Mouse (Mus musculus) ES-CJ7 (cell line): Measurements from ENCODE around the gene Pcid2.
A peak's percentile ranks its signal among the peaks of the same experiment; 100 is the strongest.
"Not testable (repeated sequence)": the region's sequence is repeated elsewhere in the genome, so short reads cannot be mapped to it uniquely, and the experiment has no call there.

Experiments
- DNase-seq: peaks from one replicate; pipeline ENCODE4 v3.0.0; 2011; ENCODE audit warnings: low read depth, low spot score

Pcid2 gene

DNA sequence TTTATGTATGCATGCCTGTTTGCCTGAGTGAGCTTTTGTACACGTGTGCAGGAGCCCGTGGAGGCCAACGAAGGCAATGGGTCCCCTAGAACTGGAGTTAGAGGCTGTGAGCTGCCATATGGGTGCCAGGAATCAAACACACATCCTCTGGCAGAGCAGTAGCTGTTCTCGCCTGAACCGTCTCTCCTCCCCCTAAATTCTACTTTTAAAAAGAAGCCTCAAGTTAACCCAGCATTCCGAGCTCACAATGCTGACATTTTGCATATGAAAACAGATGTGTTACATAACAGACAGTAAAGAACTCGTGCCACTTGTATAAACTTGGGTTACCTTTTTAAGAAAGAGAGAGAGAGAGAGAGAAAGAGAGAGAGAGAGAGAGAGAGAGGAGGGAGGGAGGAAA is 27.7 kb downstream of the Pcid2 start:
- no peak for DNase-seq

DNA sequence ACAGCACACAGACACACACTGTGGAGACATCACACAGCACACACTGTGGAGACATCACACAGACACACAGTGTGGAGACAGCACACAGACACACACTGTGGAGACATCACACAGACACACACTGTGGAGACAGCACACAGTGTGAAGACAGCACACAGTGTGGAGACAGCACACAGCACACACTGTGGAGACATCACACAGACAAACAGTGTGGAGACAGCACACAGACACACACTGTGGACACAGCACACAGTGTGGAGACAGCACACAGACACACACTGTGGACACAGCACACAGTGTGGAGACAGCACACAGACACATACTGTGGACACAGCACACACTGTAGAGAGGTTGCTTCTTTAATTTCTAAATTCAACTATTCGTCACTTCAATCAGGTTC is 29.7 kb downstream of the Pcid2 start:
- DNase-seq = not testable (repeated sequence)

DNA sequence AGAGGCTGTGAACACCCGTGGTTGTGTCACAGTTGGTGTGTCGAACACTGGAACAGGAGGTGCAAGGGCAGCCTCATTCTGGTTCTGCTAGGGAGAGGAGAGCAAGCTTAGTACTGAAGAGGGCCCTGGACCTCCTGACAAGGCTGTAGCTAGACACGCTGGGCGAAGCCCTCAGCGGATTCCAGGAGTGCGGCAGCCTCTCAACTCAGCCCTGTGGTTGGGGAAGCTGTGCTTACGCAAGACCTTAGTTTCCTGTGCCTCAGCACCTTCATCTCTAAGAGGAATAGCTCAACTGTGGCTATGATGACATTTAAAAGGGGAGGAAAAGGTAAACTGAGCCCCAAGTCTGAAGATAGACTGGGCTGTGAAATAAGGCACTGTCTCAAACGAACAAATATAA is 30.2 kb downstream of the Pcid2 start:
- DNase-seq = no peak

DNA sequence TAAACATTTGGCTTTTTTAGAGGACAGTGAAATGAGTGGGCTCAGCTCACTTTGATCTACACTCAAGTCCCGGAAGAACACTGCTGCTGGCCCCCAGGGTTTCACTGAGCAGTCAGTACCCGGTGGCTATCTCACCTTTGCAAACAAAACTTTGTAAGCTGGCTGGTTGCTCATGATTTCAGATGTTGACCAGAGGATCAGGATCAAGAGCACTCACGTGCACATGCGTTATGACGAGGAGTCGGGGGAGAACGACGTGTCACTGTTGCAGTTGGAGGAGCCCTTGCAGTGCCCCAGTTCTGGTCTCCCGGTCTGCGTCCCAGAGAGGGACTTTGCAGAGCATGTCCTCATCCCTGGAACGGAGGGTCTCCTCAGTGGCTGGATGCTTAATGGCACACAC is 32.0 kb downstream of the Pcid2 start:
- no peak for DNase-seq

DNA sequence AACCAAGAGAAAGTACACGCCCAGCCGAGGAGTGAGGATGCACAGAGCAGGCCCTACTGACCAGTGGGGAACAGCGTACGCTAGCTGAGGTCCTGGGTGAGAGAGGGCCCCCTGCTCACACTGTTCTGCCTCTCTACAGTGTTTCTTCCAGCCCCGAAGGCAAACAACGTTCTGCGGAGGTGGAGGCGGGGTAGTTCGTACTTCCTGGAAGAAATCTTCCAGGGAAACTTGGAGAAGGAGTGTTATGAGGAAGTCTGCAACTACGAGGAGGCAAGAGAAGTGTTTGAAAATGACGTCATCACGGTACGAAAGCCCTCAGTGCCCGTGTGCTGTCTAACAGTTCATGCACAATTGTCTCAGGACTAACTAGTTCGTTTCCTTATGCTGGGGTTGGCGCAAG is 42.1 kb downstream of the Pcid2 start:
- no peak for DNase-seq

DNA sequence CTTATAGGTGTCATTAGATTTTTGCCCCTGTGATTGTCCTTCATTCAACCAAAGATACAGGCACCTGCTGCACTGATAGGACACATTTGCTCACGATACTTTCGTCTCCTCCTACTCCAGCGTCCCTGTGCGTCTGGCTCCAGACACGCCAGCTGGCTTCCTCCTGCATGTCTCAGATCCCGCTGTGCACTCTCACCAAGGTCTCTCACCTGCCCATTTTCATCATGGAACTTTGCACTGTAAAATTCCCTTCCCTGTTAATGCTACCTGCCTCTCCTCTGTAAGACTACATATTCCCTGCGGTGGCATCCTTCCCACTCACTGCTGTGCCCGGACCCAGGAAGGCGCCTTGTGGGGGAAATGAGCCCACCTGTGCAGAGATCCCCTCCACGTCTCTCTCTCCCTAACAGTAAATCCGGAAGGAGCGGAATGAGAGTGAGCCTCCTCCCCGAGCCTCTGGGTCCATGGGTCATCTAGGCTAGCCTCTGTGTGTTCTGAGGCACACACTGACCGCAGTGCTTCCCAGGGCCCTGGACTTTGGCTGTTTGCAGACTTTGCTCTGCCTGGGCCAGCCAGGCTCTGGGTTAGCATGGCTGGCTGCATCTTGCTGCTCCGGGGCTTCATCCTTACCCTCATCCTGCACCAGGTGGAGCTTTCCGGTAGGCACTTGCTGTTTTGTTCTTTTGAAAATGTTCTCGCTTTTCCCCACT is 44.7 kb downstream of the Pcid2 start, which contains the start of gene Proz:
Gene Proz (plus strand): TSS at position 474 of the 710 bp plus-strand sequence.
- DNase-seq = no peak

DNA sequence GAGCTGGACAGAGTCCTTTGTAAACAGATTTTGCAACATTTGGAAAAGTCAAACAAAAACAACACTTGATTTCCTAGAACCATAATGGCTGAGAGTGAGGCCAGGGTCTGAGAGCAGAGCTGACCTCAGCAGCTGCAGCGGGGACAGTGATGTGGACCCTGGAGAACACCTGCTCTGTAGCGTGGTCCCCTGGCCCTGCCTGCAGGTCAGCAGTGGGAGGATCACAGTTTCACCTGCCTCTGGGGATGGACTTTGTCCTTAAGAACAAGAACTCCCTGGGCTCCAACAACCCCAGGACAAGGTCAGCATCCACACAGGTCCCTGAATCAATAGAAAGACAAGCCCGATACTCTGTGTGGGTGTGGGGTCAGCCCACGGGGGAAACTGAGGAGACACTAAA is 47.9 kb downstream of the Pcid2 start:
- no peak for DNase-seq

DNA sequence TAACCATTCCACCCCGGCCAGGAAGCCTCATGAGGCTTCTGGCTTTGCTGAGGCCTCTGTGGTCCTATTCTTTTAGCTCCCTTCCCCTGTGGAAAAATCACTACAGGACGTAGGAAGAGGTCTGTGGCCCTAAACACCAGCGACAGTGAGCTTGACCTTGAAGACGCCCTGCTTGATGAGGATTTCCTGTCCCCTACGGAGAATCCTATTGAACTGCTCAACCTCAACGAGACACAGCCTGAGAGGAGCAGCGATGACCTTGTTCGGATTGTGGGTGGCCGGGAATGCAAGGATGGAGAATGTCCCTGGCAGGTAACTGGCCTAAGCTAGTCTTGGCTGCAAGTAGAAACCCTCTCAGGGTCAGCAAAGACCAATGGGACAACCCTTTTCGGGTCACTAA is 54.7 kb downstream of the Pcid2 start:
- DNase-seq = peak; percentile 79

DNA sequence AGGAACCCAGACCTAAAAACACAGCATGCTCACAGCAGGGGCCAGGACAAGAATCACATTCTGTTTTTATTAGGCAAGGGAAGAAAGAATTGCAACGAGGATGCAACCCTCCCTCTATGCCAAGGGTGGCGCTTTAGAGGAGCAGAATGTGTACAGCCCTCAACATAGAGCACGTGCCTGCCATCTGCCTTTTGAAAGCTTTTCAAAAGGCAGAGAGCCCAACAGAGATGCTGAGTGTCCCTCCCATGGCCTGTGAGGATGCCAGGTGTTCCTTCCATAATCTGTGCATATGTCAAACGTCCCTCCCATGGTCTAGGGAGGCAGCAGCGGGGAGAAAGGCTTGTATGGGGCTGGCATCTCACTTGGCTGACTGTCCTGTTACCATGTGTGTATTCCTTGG is 57.6 kb downstream of the Pcid2 start:
- no peak for DNase-seq

DNA sequence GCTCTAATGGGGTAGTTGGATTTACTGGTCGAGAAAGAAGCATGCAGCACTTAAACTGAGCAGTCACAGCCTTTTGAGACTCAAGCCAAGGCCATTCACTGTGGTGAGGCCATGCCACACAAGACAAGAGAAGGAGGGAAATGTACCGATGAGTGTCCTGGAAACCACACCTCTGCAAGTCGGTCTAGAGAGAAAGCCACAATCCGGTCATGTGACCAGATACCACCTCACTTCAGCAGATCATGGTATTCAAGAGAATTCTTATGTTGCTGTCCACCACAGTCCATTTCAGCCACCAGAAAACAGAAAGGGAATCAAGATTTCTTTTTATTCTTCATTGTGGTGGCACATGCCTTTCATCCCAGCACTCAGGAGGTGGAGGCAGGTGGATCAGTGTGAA is 63.8 kb downstream of the Pcid2 start:
- no peak for DNase-seq

DNA sequence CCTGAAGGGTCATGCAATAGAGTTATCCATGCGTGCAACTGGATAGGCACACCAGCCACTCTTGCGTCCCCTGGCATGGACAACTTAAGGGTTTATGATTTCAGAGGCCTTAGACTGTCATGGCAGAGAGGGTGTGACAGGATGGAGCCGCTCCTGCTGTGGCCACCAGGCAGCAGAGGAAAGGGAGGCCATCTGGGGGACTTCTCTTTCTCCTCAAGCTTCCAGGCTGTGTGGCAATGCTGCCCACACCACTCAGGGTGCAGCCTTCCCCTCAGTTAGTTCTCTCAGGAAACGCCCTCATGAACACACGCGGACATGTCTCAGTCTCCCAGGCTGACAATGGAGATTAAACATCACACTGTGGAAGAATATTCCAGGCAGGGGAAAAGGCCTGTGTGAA is 66.2 kb downstream of the Pcid2 start:
- no peak for DNase-seq

DNA sequence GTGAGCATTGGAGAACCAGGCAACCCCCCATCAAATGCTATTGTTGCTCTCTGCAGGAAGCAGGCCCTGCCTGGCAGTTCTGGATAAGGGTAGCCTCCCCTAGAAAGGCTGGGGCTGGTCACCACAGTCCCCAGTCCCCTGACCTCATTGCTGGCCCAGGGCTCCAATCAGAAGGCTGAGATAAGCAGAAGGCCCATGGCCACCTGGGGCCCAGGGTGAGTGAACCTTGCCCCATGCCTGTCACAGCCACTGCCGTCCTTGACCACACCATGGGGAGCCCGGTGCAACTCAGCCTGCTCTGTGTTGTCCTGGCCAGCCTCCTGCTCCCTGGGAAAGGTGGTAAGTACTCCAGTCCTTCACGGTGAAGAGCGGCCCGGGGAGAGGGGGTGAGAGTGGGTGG is 67.7 kb downstream of the Pcid2 start:
- DNase-seq = no peak

DNA sequence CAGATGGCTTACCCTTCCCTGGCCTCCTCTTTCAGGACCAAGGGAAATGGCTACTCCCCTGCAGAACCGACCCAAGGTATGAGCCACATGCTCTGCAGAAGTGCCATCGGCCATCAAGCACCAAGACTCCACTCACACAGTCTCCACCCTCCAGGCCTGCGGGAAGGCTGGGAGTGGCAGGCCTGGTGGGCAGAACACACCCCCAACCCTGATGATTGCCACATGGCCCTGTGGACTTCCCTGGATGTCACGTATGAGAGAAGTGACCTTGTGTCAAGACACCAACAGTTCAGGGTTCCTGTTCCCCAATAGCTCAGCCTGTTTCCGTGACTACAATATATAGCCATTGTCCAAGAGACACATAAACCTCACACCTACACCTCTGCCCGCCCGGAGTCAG is 68.2 kb downstream of the Pcid2 start, which contains the start of gene F10:
Gene F10 (plus strand): TSS at position 294 of the 400 bp plus-strand sequence.
- DNase-seq = no peak

DNA sequence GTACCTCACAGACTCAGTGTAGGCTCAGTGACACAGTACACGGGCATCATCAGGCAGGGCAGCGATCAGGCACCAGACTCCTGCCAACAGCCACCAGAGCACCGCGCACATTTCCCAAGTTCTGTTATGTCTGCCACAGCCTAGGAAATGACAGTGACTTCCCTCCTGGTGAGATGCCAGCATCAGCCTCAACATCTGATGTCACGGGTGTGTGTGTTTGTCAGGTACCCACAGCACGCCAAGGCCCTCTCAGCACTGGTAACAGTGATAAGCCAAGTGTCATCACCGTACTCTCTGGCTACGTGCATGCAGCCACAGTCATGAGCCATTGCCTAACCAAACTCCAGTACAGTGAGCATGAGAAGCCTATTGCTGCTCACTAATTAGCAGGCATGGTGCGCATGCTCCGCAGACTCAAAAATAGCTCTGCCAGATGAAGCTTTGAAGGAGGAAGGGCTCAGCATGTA is 68.9 kb downstream of the Pcid2 start:
- DNase-seq = no peak

DNA sequence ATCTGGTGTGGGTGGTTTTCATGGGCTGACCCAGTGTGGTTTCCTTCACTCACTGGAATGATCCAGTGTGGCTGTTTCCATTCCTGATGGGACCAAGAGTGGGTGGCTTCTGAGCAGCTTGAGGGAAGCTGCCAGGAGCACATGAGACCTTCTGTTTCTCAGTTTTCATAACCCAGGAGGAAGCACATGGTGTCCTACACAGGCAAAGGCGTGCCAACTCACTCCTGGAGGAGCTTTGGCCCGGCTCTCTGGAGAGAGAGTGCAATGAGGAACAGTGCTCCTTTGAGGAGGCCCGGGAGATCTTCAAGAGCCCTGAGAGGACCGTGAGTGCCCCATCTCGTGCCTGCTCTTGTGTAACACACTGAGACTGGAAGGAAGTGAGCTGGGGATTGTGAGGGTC is 76.8 kb downstream of the Pcid2 start:
- DNase-seq = no peak

DNA sequence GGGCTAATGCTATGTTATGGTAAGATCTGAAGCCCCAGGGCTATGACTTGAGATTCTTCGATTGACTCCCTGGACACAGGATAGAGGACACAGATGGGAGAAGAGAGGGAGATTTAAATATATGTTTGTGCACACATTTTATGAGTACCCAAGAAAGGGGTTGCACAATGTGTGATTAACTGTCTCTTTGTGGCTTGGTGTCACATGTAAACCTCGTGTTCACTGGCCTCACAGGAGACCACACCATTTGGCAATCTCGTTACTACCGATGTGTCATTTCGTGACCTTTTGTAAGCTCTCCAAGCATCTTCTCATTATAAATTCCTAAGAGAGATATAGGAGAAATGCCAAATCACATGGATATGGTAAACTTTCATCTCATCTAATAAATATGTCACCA is 77.6 kb downstream of the Pcid2 start:
- DNase-seq = no peak
